Mouse (Mus musculus): ENCODE data around the gene Gm21860. TPM values are rescaled to one million over a fixed set of nuclear protein-coding genes. Genes with fewer than 3 reads are reported as not detected.
A peak's percentile ranks its signal among the peaks of the same experiment; 100 is the strongest.
"Not testable (repeated sequence)": the region's sequence is repeated elsewhere in the genome, so short reads cannot be mapped to it uniquely, and the experiment has no call there.

The Gm21860 gene
- polyA plus RNA-seq, 1 experiment: not detected

GRCm38 (mm10) chrY:90738431-90738680 is 16.3 kb downstream of the Gm21860 start:
- DNase-seq: no peak
- TF ChIP-seq CTCF (IDR thresholded peaks at IDR 0.05; ENCODE audit: insufficient read depth, low read length): no peak
- no peak for TF ChIP-seq POLR2A (IDR thresholded peaks at IDR 0.05; ENCODE audit: borderline replicate concordance, extremely low read depth, low read depth, low read length)
- no peaks in the 10 kb centered on the region for H3K4me1 ChIP-seq (ENCODE audit: control insufficient read depth, insufficient read depth, low read length)
- 58% methylated on average over 1 of the region's 1 CpGs for WGBS
- H3K4me3 ChIP-seq (replicated peaks; ENCODE audit: extremely low read depth, low read depth, low read length): no peak overlapping the region

- no peak for TF ChIP-seq POLR2A (IDR thresholded peaks at IDR 0.05; ENCODE audit: borderline replicate concordance, extremely low read depth, low read depth, low read length)
- TF ChIP-seq CTCF (IDR thresholded peaks at IDR 0.05; ENCODE audit: insufficient read depth, low read length): no peak
- no peaks in the 10 kb centered on the region for H3K4me1 ChIP-seq (ENCODE audit: control insufficient read depth, insufficient read depth, low read length)
- 57% methylated on average over 4 of the region's 7 CpGs for WGBS
- DNase-seq: no peak
- no peak overlapping the region for H3K4me3 ChIP-seq (replicated peaks; ENCODE audit: extremely low read depth, low read depth, low read length)
Measured at GRCm38 (mm10) chrY:90737606-90738430, 16.8 kb downstream of the Gm21860 start.

GRCm38 (mm10) chrY:90736217-90737000 is 18.2 kb downstream of the Gm21860 start:
- 73% methylated on average over 2 of the region's 9 CpGs for WGBS
- not testable (repeated sequence) for H3K4me3 ChIP-seq (replicated peaks; ENCODE audit: extremely low read depth, low read depth, low read length); H3K4me1 ChIP-seq (ENCODE audit: control insufficient read depth, insufficient read depth, low read length); DNase-seq

- DNase-seq; H3K4me1 ChIP-seq (ENCODE audit: control insufficient read depth, insufficient read depth, low read length); H3K4me3 ChIP-seq (replicated peaks; ENCODE audit: extremely low read depth, low read depth, low read length): not testable (repeated sequence)
- WGBS: no CpG with 5 or more reads among the region's 5 CpGs
Measured at GRCm38 (mm10) chrY:90735181-90735895, 19.3 kb downstream of the Gm21860 start.

DNA sequence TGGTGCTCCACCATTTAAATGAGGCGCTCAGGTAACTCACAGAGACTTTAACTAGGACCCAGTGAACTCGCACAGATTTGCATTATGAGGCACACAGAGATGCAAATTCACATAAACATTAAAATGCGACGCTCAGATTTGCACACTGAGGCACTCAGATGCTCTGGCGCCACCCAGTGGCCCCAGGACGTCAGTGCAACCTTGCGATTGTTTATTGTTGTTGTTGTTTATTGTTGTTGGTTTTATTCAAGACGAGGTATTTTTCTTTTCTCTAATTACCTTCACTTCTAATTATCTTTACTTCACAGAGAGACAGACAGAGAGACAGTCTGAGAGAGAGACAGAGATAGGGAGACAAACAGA is 20.3 kb downstream of the Gm21860 start:
- WGBS: 28% methylated on average over 6 of the region's 8 CpGs
- not testable (repeated sequence) for H3K4me3 ChIP-seq (replicated peaks; ENCODE audit: extremely low read depth, low read depth, low read length); H3K4me1 ChIP-seq (ENCODE audit: control insufficient read depth, insufficient read depth, low read length); DNase-seq

- not testable (repeated sequence) for H3K4me3 ChIP-seq (replicated peaks; ENCODE audit: extremely low read depth, low read depth, low read length); H3K4me1 ChIP-seq (ENCODE audit: control insufficient read depth, insufficient read depth, low read length)
- DNase-seq: peak; percentile 22
- 64% methylated on average over 3 of the region's 9 CpGs for WGBS
Measured at GRCm38 (mm10) chrY:90733656-90734333, 20.8 kb downstream of the Gm21860 start.

DNA sequence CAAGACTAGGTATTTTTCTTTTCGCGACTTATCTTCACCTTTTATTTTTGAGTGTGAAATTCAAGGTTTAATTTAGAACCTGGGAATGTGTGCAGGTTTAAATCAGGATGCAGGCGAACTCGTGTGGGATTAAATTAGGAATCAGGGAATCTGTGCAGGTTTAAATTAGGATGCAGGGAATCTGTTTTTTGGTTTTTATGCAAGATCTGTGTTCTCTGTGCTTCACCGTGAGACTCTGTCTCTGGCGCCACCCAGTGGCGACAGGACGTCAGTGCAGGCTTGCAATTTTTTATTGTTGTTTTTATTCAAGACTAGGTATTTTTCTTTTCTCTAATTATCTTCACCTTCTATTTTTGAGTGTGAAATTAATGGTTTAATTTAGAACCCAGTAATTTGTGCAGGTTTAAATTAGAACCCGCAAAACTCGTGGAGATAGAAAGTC is 22.5 kb downstream of the Gm21860 start:
- 49% methylated on average over 10 of the region's 10 CpGs for WGBS
- not testable (repeated sequence) for DNase-seq; H3K4me3 ChIP-seq (replicated peaks; ENCODE audit: extremely low read depth, low read depth, low read length); H3K4me1 ChIP-seq (ENCODE audit: control insufficient read depth, insufficient read depth, low read length)

GRCm38 (mm10) chrY:90731593-90731955 is 23.0 kb downstream of the Gm21860 start:
- H3K4me3 ChIP-seq (replicated peaks; ENCODE audit: extremely low read depth, low read depth, low read length); DNase-seq: not testable (repeated sequence)
- 55% methylated on average over 1 of the region's 1 CpGs for WGBS

GRCm38 (mm10) chrY:90730908-90731592 is 23.6 kb downstream of the Gm21860 start:
- H3K4me1 ChIP-seq (ENCODE audit: control insufficient read depth, insufficient read depth, low read length); DNase-seq; H3K4me3 ChIP-seq (replicated peaks; ENCODE audit: extremely low read depth, low read depth, low read length): not testable (repeated sequence)
- 53% methylated on average over 16 of the region's 20 CpGs for WGBS

More at GRCm38 (mm10) chrY:90731593-90731955, 23.0 kb downstream of the Gm21860 start:
- not testable (repeated sequence) for H3K4me1 ChIP-seq (ENCODE audit: control insufficient read depth, insufficient read depth, low read length)

DNA sequence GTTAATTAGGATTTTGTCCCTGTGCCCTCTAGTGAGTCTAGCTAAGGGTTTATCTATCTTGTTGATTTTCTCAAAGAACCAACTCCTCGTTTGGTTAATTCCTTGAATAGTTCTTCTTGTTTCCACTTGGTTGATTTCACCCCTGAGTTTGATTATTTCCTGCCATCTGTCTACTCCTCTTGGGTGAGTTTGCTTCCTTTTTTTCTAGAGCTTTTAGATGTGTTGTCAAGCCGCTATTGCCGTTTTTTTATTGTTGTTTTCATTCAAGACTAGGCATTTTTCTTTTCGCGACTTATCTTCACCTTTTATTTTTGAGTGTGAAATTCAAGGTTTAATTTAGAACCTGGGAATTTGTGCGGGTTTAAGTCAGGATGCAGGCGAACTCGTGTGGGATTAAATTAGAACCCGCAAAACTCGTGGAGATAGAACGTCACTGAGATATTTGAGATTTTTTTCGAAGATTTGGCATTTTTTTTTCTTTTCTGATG is 24.8 kb downstream of the Gm21860 start:
- H3K4me1 ChIP-seq (ENCODE audit: control insufficient read depth, insufficient read depth, low read length); DNase-seq; H3K4me3 ChIP-seq (replicated peaks; ENCODE audit: extremely low read depth, low read depth, low read length): not testable (repeated sequence)
- WGBS: 48% methylated on average over 11 of the region's 12 CpGs

- not testable (repeated sequence) for H3K4me1 ChIP-seq (ENCODE audit: control insufficient read depth, insufficient read depth, low read length); H3K4me3 ChIP-seq (replicated peaks; ENCODE audit: extremely low read depth, low read depth, low read length); DNase-seq
- WGBS: 78% methylated on average over 16 of the region's 17 CpGs
Measured at GRCm38 (mm10) chrY:90728905-90729256, 25.7 kb downstream of the Gm21860 start.

- not testable (repeated sequence) for H3K4me1 ChIP-seq (ENCODE audit: control insufficient read depth, insufficient read depth, low read length); DNase-seq; H3K4me3 ChIP-seq (replicated peaks; ENCODE audit: extremely low read depth, low read depth, low read length)
- 66% methylated on average over 4 of the region's 13 CpGs for WGBS
Measured at GRCm38 (mm10) chrY:90728251-90728904, 26.2 kb downstream of the Gm21860 start.

- not testable (repeated sequence) for H3K4me3 ChIP-seq (replicated peaks; ENCODE audit: extremely low read depth, low read depth, low read length); DNase-seq; H3K4me1 ChIP-seq (ENCODE audit: control insufficient read depth, insufficient read depth, low read length)
- 74% methylated on average over 8 of the region's 13 CpGs for WGBS
Measured at GRCm38 (mm10) chrY:90727121-90727908, 27.3 kb downstream of the Gm21860 start.

Data from lung, adult 2 months (tissue).